Mouse (Mus musculus): ENCODE data around the gene Cd79a. TPM values are rescaled to one million over a fixed set of nuclear protein-coding genes. Genes with fewer than 3 reads are reported as not detected.
A peak's percentile ranks its signal among the peaks of the same experiment; 100 is the strongest.

Cd79a gene
- total RNA-seq (2021) = 1 to 10 TPM; 1.7 to 2.5 TPM

- intact Hi-C loops (cut with DNase I) = no loop called here
- no peak for DNase-seq
These were observed at the start of gene Cd79a for GRCm38 (mm10) chr7:24897224-24897623. Gene Cd79a (plus strand): TSS chr7:24897381.

- no peak for DNase-seq
- intact Hi-C loops (cut with DNase I) = no loop called here
These were observed 47.0 kb upstream of the Cd79a start for GRCm38 (mm10) chr7:24850162-24850561.

GRCm38 (mm10) chr7:24850899-24851303, 46.3 kb upstream of the Cd79a start:
- intact Hi-C loops (cut with DNase I) = no loop called here
- no peak for DNase-seq

GRCm38 (mm10) chr7:24851596-24852325, 45.4 kb upstream of the Cd79a start:
- intact Hi-C loops (cut with DNase I) = no loop called here
- no peak for DNase-seq

- no peak for DNase-seq
- intact Hi-C loops (cut with DNase I) = no loop called here
These were observed 44.5 kb upstream of the Cd79a start for GRCm38 (mm10) chr7:24852557-24853232.

- intact Hi-C loops (cut with DNase I) = no loop called here
- DNase-seq = no peak
These were observed 44.0 kb upstream of the Cd79a start for GRCm38 (mm10) chr7:24853233-24853563.

- intact Hi-C loops (cut with DNase I) = no loop called here
- no peak for DNase-seq
These were observed 43.5 kb upstream of the Cd79a start for GRCm38 (mm10) chr7:24853695-24854094.

- intact Hi-C loops (cut with DNase I) = no loop called here
- no peak for DNase-seq
These were observed 40.6 kb upstream of the Cd79a start for GRCm38 (mm10) chr7:24856460-24857120.

- intact Hi-C loops (cut with DNase I) = no loop called here
- no peak for DNase-seq
These were observed 37.9 kb upstream of the Cd79a start for GRCm38 (mm10) chr7:24859234-24859633.

GRCm38 (mm10) chr7:24861913-24862312, 35.3 kb upstream of the Cd79a start, which contains the start of gene Gm9844:
Gene Gm9844 (plus strand): TSS chr7:24862213.
- no peak for DNase-seq
- intact Hi-C loops (cut with DNase I) = no loop called here

- intact Hi-C loops (cut with DNase I) = no loop called here
- DNase-seq = no peak
These were observed 34.3 kb upstream of the Cd79a start for GRCm38 (mm10) chr7:24862853-24863252.

GRCm38 (mm10) chr7:24864156-24864555, 33.0 kb upstream of the Cd79a start:
- no peak for DNase-seq
- intact Hi-C loops (cut with DNase I) = no loop called here

GRCm38 (mm10) chr7:24869080-24869479, 28.1 kb upstream of the Cd79a start:
- DNase-seq = no peak
- intact Hi-C loops (cut with DNase I) = no loop called here

- intact Hi-C loops (cut with DNase I) = no loop called here
- DNase-seq = no peak
These were observed 27.5 kb upstream of the Cd79a start, which contains the start of the genes Lypd4 and Dmrtc2 for GRCm38 (mm10) chr7:24869532-24870165. Gene Lypd4 (minus strand): TSS chr7:24869941. Gene Dmrtc2 (plus strand): TSS chr7:24870057.

- no peak for DNase-seq
- intact Hi-C loops (cut with DNase I) = no loop called here
These were observed 19.6 kb upstream of the Cd79a start for GRCm38 (mm10) chr7:24877588-24877987.

- intact Hi-C loops (cut with DNase I) = loop anchor here (5.0 to 10.0 kb wide), 3 partner anchors 198 to 795 kb away; partner anchors contain the start of genes Gsk3a and Zfp180
These were observed 17.6 kb upstream of the Cd79a start for GRCm38 (mm10) chr7:24879620-24880019.

GRCm38 (mm10) chr7:24882416-24883199, 14.6 kb upstream of the Cd79a start:
- DNase-seq = no peak
- intact Hi-C loops (cut with DNase I) = loop anchor here (5.0 to 10.0 kb wide), 3 partner anchors 195 to 798 kb away; partner anchors contain the start of genes Gsk3a and Zfp180

More at GRCm38 (mm10) chr7:24879620-24880019, 17.6 kb upstream of the Cd79a start:
- no peak for DNase-seq

GRCm38 (mm10) chr7:24883896-24884692, 13.1 kb upstream of the Cd79a start, which contains the start of gene Rps19:
Gene Rps19 (plus strand): TSS chr7:24884371.
- intact Hi-C loops (cut with DNase I) = loop anchor here (1.0 to 10.0 kb wide), 4 partner anchors 20 to 799 kb away; partner anchors contain the start of genes Gsk3a and Zfp180
- peak; percentile 98 to 99 for DNase-seq
